Mouse (Mus musculus) ES-Bruce4 (cell line): ENCODE results near the gene Col5a1. TPM values are rescaled to one million over a fixed set of nuclear protein-coding genes. Genes with fewer than 3 reads are reported as not detected.

Experiments used
- H3K27ac ChIP-seq: 2 replicates; pipeline ENCODE4 v1.5.1; 2012; ENCODE audit warnings: low read length, inconsistent platforms; ENCODE audit not compliant: insufficient read depth
- H3K27me3 ChIP-seq: 2 replicates; pipeline ENCODE4 v1.6.1; 2012; ENCODE audit warnings: mild to moderate bottlenecking, low read length, inconsistent platforms; ENCODE audit not compliant: control insufficient read depth, poor library complexity, insufficient read depth, severe bottlenecking
- H3K36me3 ChIP-seq: 2 replicates; pipeline ENCODE4 v1.6.1; 2012; ENCODE audit warnings: inconsistent platforms, mild to moderate bottlenecking, low read length, moderate library complexity; ENCODE audit not compliant: control insufficient read depth, poor library complexity, insufficient read depth, severe bottlenecking
- H3K4me1 ChIP-seq: one replicate; pipeline ENCODE4 v1.8.1; 2011; ENCODE audit warnings: low read length; ENCODE audit not compliant: control insufficient read depth, insufficient read depth
- H3K4me3 ChIP-seq: 2 replicates; pipeline ENCODE4 v1.5.1; 2011; ENCODE audit warnings: low read depth, mild to moderate bottlenecking, low read length
- H3K9ac ChIP-seq: 2 replicates; pipeline ENCODE4 v1.6.1; 2012; ENCODE audit warnings: low read depth, mild to moderate bottlenecking, inconsistent platforms; ENCODE audit not compliant: poor library complexity, severe bottlenecking
- H3K9me3 ChIP-seq: replicated peaks from 2 replicates; pipeline ENCODE4 v1.6.1; 2012; ENCODE audit warnings: mild to moderate bottlenecking, low read length, inconsistent platforms; ENCODE audit not compliant: control insufficient read depth, poor library complexity, insufficient read depth, severe bottlenecking
- CTCF ChIP-seq: IDR thresholded peaks from one replicate; pipeline ENCODE4 v1.8.1; 2011; ENCODE audit warnings: low read depth, low read length
- EP300 ChIP-seq: IDR thresholded peaks from 2 replicates; pipeline ENCODE4 v1.6.1; 2011; ENCODE audit warnings: low read depth, low read length; ENCODE audit not compliant: insufficient read depth
- POLR2A ChIP-seq: IDR thresholded peaks from one replicate; pipeline ENCODE4 v1.8.1; 2011; ENCODE audit warnings: low read length; ENCODE audit not compliant: insufficient read depth
- polyA plus RNA-seq: library from polyadenylated mRNA; stranded (reverse); fragments of >200 nt; gene quantifications from 2 replicates; pipeline ENCODE4 v1.2.4, GENCODE M21; 2011; ENCODE audit warnings: low read depth; ENCODE audit not compliant: missing spikeins, insufficient read depth, insufficient read length

Gene Col5a1
- polyA plus RNA-seq, 1 experiment, result 19.3 TPM

DNA sequence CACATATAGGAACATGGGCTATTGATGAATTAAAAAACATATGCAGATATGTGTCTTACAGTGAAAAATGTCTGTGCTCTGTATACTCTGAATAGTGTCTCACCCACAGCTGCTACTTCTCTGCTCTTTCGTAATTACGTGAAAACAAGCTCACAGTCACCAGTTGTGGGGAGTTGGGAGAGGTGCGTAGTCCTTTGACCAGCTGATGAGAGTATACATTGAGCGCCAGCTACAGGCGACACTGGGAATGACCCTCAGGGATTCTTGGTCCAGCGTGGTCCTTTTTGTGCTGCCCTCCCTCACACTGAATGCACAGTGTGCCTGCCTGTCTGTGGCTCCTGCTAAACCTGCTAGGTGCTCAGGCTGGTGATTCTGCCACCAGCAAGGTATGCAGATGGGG is 82.9 kb downstream of the Col5a1 start:
- Histone ChIP-seq H3K4me1 (no peaks in the 10 kb centered on the region), H3K9ac (no peak overlapping the region), H3K27me3 (no peaks in the 10 kb centered on the region), H3K36me3 (no peaks in the 10 kb centered on the region), H3K9me3 (no peaks in the 10 kb centered on the region), H3K27ac (no peak overlapping the region), H3K4me3 (no peak overlapping the region)
- TF ChIP-seq EP300 (no peak), CTCF (peak; percentile 63), POLR2A (no peak)

- Histone ChIP-seq H3K9ac (no peak overlapping the region), H3K36me3 (no peaks in the 10 kb centered on the region), H3K4me1 (no peaks in the 10 kb centered on the region), H3K4me3 (no peak overlapping the region), H3K9me3 (no peaks in the 10 kb centered on the region), H3K27me3 (no peaks in the 10 kb centered on the region), H3K27ac (no peak overlapping the region)
- no peak for TF ChIP-seq POLR2A
- peak; percentile 74 for TF ChIP-seq CTCF
- no peak for TF ChIP-seq EP300
Measured at GRCm38 (mm10) chr2:27973840-27974239, 87.6 kb downstream of the Col5a1 start.

DNA sequence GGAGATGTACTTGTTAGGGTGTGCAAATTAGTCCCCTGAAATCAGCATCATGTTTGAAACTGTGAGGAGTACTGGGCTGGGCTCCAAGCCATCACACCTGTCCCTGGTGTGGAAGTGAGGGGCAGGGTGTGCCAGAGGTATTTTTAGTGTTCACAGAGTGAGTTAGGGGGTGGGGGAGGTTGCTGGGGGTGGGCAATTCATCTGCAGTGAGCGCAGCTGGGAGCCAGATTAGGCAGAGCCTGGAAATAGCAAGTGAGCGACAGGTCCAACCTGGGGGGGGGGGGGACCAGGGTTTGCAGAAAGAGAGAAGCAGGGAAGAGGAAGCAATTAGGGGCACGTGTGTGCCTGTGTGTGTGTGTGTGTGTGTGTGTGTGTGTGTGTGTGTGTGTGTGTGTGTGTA is 89.6 kb downstream of the Col5a1 start:
- H3K9ac ChIP-seq, result no peak overlapping the region
- H3K4me1 ChIP-seq, result no peaks in the 10 kb centered on the region
- no peaks in the 10 kb centered on the region for H3K36me3 ChIP-seq
- no peak overlapping the region for H3K27ac ChIP-seq
- TF ChIP-seq POLR2A (no peak), EP300 (no peak), CTCF (no peak)
- H3K4me3 ChIP-seq, result no peak overlapping the region
- no peaks in the 10 kb centered on the region for H3K9me3 ChIP-seq
- H3K27me3 ChIP-seq, result no peaks in the 10 kb centered on the region

DNA sequence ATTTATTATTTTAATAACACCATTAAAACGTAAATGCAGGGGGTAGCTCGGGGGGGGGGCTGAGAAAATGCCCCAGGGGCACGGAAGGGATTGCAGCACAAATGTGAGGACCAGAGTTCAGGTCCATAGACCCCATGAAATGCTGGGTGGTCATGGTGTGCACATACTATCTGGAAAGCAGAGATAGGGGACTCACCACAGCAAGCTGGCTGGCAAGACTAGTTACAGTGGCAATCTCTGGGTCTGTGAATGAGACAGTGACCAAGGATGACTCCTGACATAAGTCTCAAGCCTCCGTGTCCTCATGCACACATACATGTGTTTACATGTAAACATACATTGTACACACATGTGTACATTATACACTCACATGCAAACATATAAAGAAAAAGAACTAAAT is 90.3 kb downstream of the Col5a1 start:
- no peaks in the 10 kb centered on the region for H3K27me3 ChIP-seq
- H3K27ac ChIP-seq, result no peak overlapping the region
- no peaks in the 10 kb centered on the region for H3K9me3 ChIP-seq
- TF ChIP-seq POLR2A (no peak), CTCF (no peak), EP300 (no peak)
- H3K36me3 ChIP-seq, result no peaks in the 10 kb centered on the region
- H3K9ac ChIP-seq, result no peak overlapping the region
- H3K4me3 ChIP-seq, result no peak overlapping the region
- H3K4me1 ChIP-seq, result no peaks in the 10 kb centered on the region

GRCm38 (mm10) chr2:27981066-27981465 is 94.8 kb downstream of the Col5a1 start:
- H3K36me3 ChIP-seq, result no peaks in the 10 kb centered on the region
- no peak overlapping the region for H3K27ac ChIP-seq
- no peak overlapping the region for H3K9ac ChIP-seq
- H3K4me3 ChIP-seq, result no peak overlapping the region
- no peaks in the 10 kb centered on the region for H3K4me1 ChIP-seq
- no peak for TF ChIP-seq EP300
- TF ChIP-seq CTCF, result no peak
- TF ChIP-seq POLR2A, result no peak
- H3K9me3 ChIP-seq, result no peaks in the 10 kb centered on the region
- no peaks in the 10 kb centered on the region for H3K27me3 ChIP-seq

- no peak overlapping the region for H3K4me3 ChIP-seq
- no peaks in the 10 kb centered on the region for H3K27me3 ChIP-seq
- H3K27ac ChIP-seq, result no peak overlapping the region
- no peak overlapping the region for H3K9ac ChIP-seq
- H3K36me3 ChIP-seq, result no peaks in the 10 kb centered on the region
- no peak for TF ChIP-seq CTCF
- TF ChIP-seq POLR2A, result no peak
- TF ChIP-seq EP300, result no peak
- H3K4me1 ChIP-seq, result no peaks in the 10 kb centered on the region
- H3K9me3 ChIP-seq, result no peaks in the 10 kb centered on the region
Measured at GRCm38 (mm10) chr2:27981621-27982535, 95.7 kb downstream of the Col5a1 start.
